Mouse (Mus musculus) urinary bladder, postnatal 0 days (tissue): ENCODE data around the gene Sympk. TPM values are rescaled to one million over a fixed set of nuclear protein-coding genes. Genes with fewer than 3 reads are reported as not detected.
A peak's percentile ranks its signal among the peaks of the same experiment; 100 is the strongest.

Source experiments
- microRNA-seq: library from miRNA; unstranded; fragments of <30 nt; microRNA quantifications from one replicate; pipeline ENCODE4, GENCODE M21; 2016
- polyA plus RNA-seq: library from polyadenylated mRNA; unstranded; fragments of >200 nt; fragmentation: Nextera tagmentation; extraction: Ambion mirVana; gene quantifications from 2 replicates; pipeline ENCODE4 v1.2.1, GENCODE M21; 2015

Gene Sympk
- polyA plus RNA-seq = 10.3 and 10.6 TPM in 2 replicates

GRCm38 (mm10) chr7:19024096-19024506 lies at the start of gene Sympk:
Gene Sympk, plus strand, starts transcription at chr7:19024377.

GRCm38 (mm10) chr7:18987100-18987499 lies 37.1 kb upstream of the Sympk start, which contains the start of gene Nanos2:
Gene Nanos2, plus strand, starts transcription at chr7:18987400.

GRCm38 (mm10) chr7:18990601-18991295 lies 33.4 kb upstream of the Sympk start, which contains the start of gene Mypop:
Gene Mypop, plus strand, starts transcription at chr7:18991245.

GRCm38 (mm10) chr7:19003902-19004630 lies 20.1 kb upstream of the Sympk start, which contains the start of gene Irf2bp1:
Gene Irf2bp1, plus strand, starts transcription at chr7:19004044.

GRCm38 (mm10) chr7:19023357-19023814 lies 791 bp upstream of the Sympk start, which contains the start of gene Foxa3:
Gene Foxa3, minus strand, starts transcription at chr7:19023538.

GRCm38 (mm10) chr7:19054047-19054776 lies 30.0 kb downstream of the Sympk start, which contains the start of gene Rsph6a:
Gene Rsph6a, plus strand, starts transcription at chr7:19054690.

GRCm38 (mm10) chr7:19075723-19076585 lies 51.8 kb downstream of the Sympk start, which contains the start of gene Dmwd:
Gene Dmwd, plus strand, starts transcription at chr7:19076227.

GRCm38 (mm10) chr7:19083701-19084100 lies 59.5 kb downstream of the Sympk start, which contains the start of gene Dmpk:
Gene Dmpk, plus strand, starts transcription at chr7:19083849.

GRCm38 (mm10) chr7:19094471-19094825 lies 70.3 kb downstream of the Sympk start, which contains the start of gene Six5:
Gene Six5, plus strand, starts transcription at chr7:19094594.

Small RNA genes lying within 50 kb of the gene (microRNA-seq; reads per million reads assigned to microRNA genes)
- 3.1 reads per million, percentile 2 among the genes with 10 or more reads in this experiment for gene Mir3100

Other genes with a start within 250 kb of the Sympk start
- not detected in 2 replicates for gene Psg19, start 225.9 kb upstream of the Sympk start, polyA plus RNA-seq
- gene Psg17, start 202.8 kb upstream of the Sympk start, polyA plus RNA-seq = 0.06 and 0.10 TPM in 2 replicates
- gene Mill2, start 184.4 kb upstream of the Sympk start, polyA plus RNA-seq = 2.6 and 3.1 TPM in 2 replicates
- gene Pglyrp1, start 153.0 kb upstream of the Sympk start, polyA plus RNA-seq = 2.7 and 5.1 TPM in 2 replicates
- 11.8 and 12.3 TPM in 2 replicates for gene Ccdc61, start 114.0 kb upstream of the Sympk start, polyA plus RNA-seq
- gene Nova2, start 98.5 kb upstream of the Sympk start, polyA plus RNA-seq = 0.19 and 0.20 TPM in 2 replicates
- gene Nanos2, start 37.0 kb upstream of the Sympk start, polyA plus RNA-seq = not detected in 2 replicates
- gene Mypop, start 33.1 kb upstream of the Sympk start, polyA plus RNA-seq = 2.3 and 2.4 TPM in 2 replicates
- gene Irf2bp1, start 20.3 kb upstream of the Sympk start, polyA plus RNA-seq = 7.5 and 8.1 TPM in 2 replicates
- gene Foxa3, start 839 bp upstream of the Sympk start, polyA plus RNA-seq = not detected in 2 replicates
- not detected in 2 replicates for gene Rsph6a, start 30.3 kb downstream of the Sympk start, polyA plus RNA-seq
- 7.3 and 9.4 TPM in 2 replicates for gene Dmwd, start 51.9 kb downstream of the Sympk start, polyA plus RNA-seq
- 567 and 705 TPM in 2 replicates for gene Dmpk, start 59.5 kb downstream of the Sympk start, polyA plus RNA-seq
- gene Six5, start 70.2 kb downstream of the Sympk start, polyA plus RNA-seq = 28.4 and 30.6 TPM in 2 replicates
- 0.71 and 1.3 TPM in 2 replicates for gene Gm4969, start 94.0 kb downstream of the Sympk start, polyA plus RNA-seq
- 5.8 and 6.1 TPM in 2 replicates for gene Fbxo46, start 95.5 kb downstream of the Sympk start, polyA plus RNA-seq
- gene Qpctl, start 124.9 kb downstream of the Sympk start, polyA plus RNA-seq = 11.9 and 12.2 TPM in 2 replicates
- 189 and 191 TPM in 2 replicates for gene Snrpd2, start 125.3 kb downstream of the Sympk start, polyA plus RNA-seq
- gene Gipr, start 141.8 kb downstream of the Sympk start, polyA plus RNA-seq = 0.37 and 0.49 TPM in 2 replicates
- gene Eml2, start 152.0 kb downstream of the Sympk start, polyA plus RNA-seq = 26.0 and 26.1 TPM in 2 replicates
- 13.5 and 15.9 TPM in 2 replicates for gene Gpr4, start 188.2 kb downstream of the Sympk start, polyA plus RNA-seq
- gene Opa3, start 204.0 kb downstream of the Sympk start, polyA plus RNA-seq = 24.9 and 26.7 TPM in 2 replicates
- gene Vasp, start 247.4 kb downstream of the Sympk start, polyA plus RNA-seq = 110 and 122 TPM in 2 replicates